ENCODE assay signal across 13 mouse cellular contexts in the genomic region with DNA sequence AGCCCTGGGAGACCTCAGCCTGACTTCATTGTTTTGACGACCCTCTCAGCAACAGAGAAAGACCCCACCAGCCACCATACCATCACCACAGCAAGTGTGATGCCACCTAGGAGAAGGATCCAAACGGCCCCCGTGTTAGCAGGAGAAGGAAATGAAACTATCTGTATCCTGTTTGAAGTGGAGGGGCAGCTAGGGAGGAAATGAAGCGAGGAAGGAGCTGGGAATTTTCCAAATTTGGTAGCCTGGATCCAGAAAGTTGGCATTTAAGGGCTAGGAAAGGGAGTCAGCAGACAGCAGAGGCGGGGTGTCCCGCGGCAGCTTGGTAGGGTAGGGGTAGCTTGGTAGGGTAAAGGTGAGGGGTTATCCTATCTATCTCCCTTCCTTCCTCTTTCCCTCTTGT. TPM values are rescaled to one million over a fixed set of nuclear protein-coding genes. Genes with fewer than 3 reads are reported as not detected.
DNase-seq lines count a peak whose midpoint lies in the region; ATAC-seq and TF ChIP-seq lines count a peak whose summit lies in the region.
"Had no signal": no experiment of that assay in that cellular context is flagged by ENCODE, and none has a peak within 500 bp of the region (broad histone marks: within the 10 kb centered on the region; RNA-seq: fewer than 3 reads in every experiment).

No protein-coding gene starts in this region.

- no peak for ATAC-seq in kidney, embryonic 14.5 days (ENCODE audit: low FRiP score, low TSS enrichment)
- ATAC-seq in Patski, result peak; percentile 18
- 0 out of 2 replicates have a peak, but pooled peaks have one; percentile 11 for ATAC-seq in lung, postnatal 0 days
- no peak for ATAC-seq in forebrain, embryonic 14.5 days

- H3K9me3 ChIP-seq in kidney, embryonic 14.5 days (ENCODE audit: control insufficient read depth, low read length), result no peaks in the 10 kb centered on the region
- H3K9me3 ChIP-seq in embryonic facial prominence, embryonic 10.5 days, result no peaks in the 10 kb centered on the region
- H3K9me3 ChIP-seq in lung, postnatal 0 days (ENCODE audit: low read length), result no peaks in the 10 kb centered on the region
- H3K9me3 ChIP-seq in forebrain, embryonic 14.5 days (replicated peaks; ENCODE audit: control insufficient read depth, low read length), result no peaks in the 10 kb centered on the region
- H3K9me3 ChIP-seq: forebrain, embryonic 12.5 days; neural tube, embryonic 15.5 days had no signal

- in situ Hi-C loops in Patski (cut with MboI; ENCODE audit: low pct_unique_long_range_greater_than_20kb), result no loop called here

- TF ChIP-seq POLR2A in kidney, adult 2 months (IDR thresholded peaks at IDR 0.05; ENCODE audit: low read depth, low read length), result no peak

- H3K27me3 ChIP-seq in kidney, adult 2 months (replicated peaks; ENCODE audit: control insufficient read depth, insufficient read depth, low read length), result no peaks in the 10 kb centered on the region
- H3K27me3 ChIP-seq in kidney, embryonic 14.5 days (ENCODE audit: control insufficient read depth, insufficient read depth, low read length), result 0 out of 2 replicates have a peak, but pooled peaks cover 2% of the 10 kb centered on the region
- H3K27me3 ChIP-seq in Patski, result no peaks in the 10 kb centered on the region
- no peaks in the 10 kb centered on the region; the same call in 1 of the 2 replicates for H3K27me3 ChIP-seq in embryonic facial prominence, embryonic 10.5 days (replicated peaks; ENCODE audit: low read depth, poor library complexity, severe bottlenecking)
- no peaks in the 10 kb centered on the region for H3K27me3 ChIP-seq in lung, postnatal 0 days (replicated peaks; ENCODE audit: insufficient read depth, low read length)
- H3K27me3 ChIP-seq in forebrain, embryonic 14.5 days (replicated peaks; ENCODE audit: control insufficient read depth, insufficient read depth, low read length), result no peaks in the 10 kb centered on the region
- H3K27me3 ChIP-seq: forebrain, embryonic 12.5 days; neural tube, embryonic 15.5 days had no signal

- DNase-seq in kidney, adult 2 months, result peak; percentile 55
- DNase-seq in Patski (ENCODE audit: low read depth, low spot score), result no peak
- DNase-seq in embryonic facial prominence, embryonic 10.5 days (ENCODE audit: low spot score), result no peak
- DNase-seq in lung, postnatal 0 days (ENCODE audit: low spot score), result peak; percentile 66
- DNase-seq in forebrain, embryonic 14.5 days (ENCODE audit: low spot score), result no peak
- no peak for DNase-seq in right cerebral cortex, postnatal 4 days
- DNase-seq: adrenal gland, postnatal 25 days; gastrocnemius, postnatal 25 days; right cerebral cortex, adult 18-20 months had no signal

- H3K4me2 ChIP-seq in kidney, embryonic 14.5 days (replicated peaks; ENCODE audit: low read depth, low read length), result no peak overlapping the region
- H3K4me2 ChIP-seq in lung, postnatal 0 days (replicated peaks; ENCODE audit: low read depth, low read length), result peak overlapping the region; percentile 2; the same call in 1 of the 2 replicates
- H3K4me2 ChIP-seq in forebrain, embryonic 14.5 days (ENCODE audit: low read length), result no peak overlapping the region
- H3K4me2 ChIP-seq: forebrain, embryonic 12.5 days; hindbrain, embryonic 14.5 days; neural tube, embryonic 15.5 days had no signal

- no peak for TF ChIP-seq CTCF in kidney, adult 2 months (conservative IDR thresholded peaks at IDR 0.05; ENCODE audit: insufficient read depth, insufficient read length, low read depth, low read length)
- no peak for TF ChIP-seq CTCF in Patski (IDR thresholded peaks at IDR 0.05)
- no peak for TF ChIP-seq CTCF in lung, postnatal 0 days (IDR thresholded peaks at IDR 0.05)

- no peak for TF ChIP-seq EP300 in lung, postnatal 0 days (IDR thresholded peaks at IDR 0.05)

- H3K27ac ChIP-seq in kidney, adult 2 months (ENCODE audit: insufficient read depth, low read depth, low read length), result peak overlapping the region; percentile 39
- H3K27ac ChIP-seq in kidney, embryonic 14.5 days (ENCODE audit: low read depth, low read length), result no peak overlapping the region; the same call in 1 of the 2 replicates
- H3K27ac ChIP-seq in embryonic facial prominence, embryonic 10.5 days (replicated peaks), result peak overlapping the region; percentile 65
- peak overlapping the region; percentile 58; the same call in 1 of the 2 replicates for H3K27ac ChIP-seq in lung, postnatal 0 days (ENCODE audit: low read length)
- H3K27ac ChIP-seq in forebrain, embryonic 14.5 days (ENCODE audit: low read depth, low read length), result no peak overlapping the region
- H3K27ac ChIP-seq: forebrain, embryonic 12.5 days; hindbrain, embryonic 14.5 days; neural tube, embryonic 15.5 days had no signal

- 23% methylated on average over 7 of the region's 7 CpGs for WGBS in kidney, adult 2 months
- WGBS in kidney, embryonic 14.5 days, result 37% methylated on average over 7 of the region's 7 CpGs
- WGBS in embryonic facial prominence, embryonic 10.5 days, result 69% methylated on average over 7 of the region's 7 CpGs
- WGBS in lung, postnatal 0 days, result 24% methylated on average over 7 of the region's 7 CpGs
- 75% methylated on average over 7 of the region's 7 CpGs for WGBS in forebrain, embryonic 14.5 days

- POLR2A ChIA-PET in Patski (lab: Charles Lee), result no interaction called here

- no peaks in the 10 kb centered on the region for H3K4me1 ChIP-seq in kidney, adult 2 months (ENCODE audit: control insufficient read depth, insufficient read depth, low read length)
- peaks cover 12% of the 10 kb centered on the region; the same call in 1 of the 2 replicates for H3K4me1 ChIP-seq in kidney, embryonic 14.5 days (ENCODE audit: control insufficient read depth, insufficient read depth, low read length)
- peaks cover 38% of the 10 kb centered on the region for H3K4me1 ChIP-seq in embryonic facial prominence, embryonic 10.5 days
- peaks cover 28% of the 10 kb centered on the region; the same call in 1 of the 2 replicates for H3K4me1 ChIP-seq in lung, postnatal 0 days (ENCODE audit: insufficient read depth, low read depth, low read length)
- peaks cover 3% of the 10 kb centered on the region; the same call in 1 of the 2 replicates for H3K4me1 ChIP-seq in forebrain, embryonic 14.5 days (ENCODE audit: control insufficient read depth, insufficient read depth, low read length)

- H3K36me3 ChIP-seq in kidney, adult 2 months (ENCODE audit: control insufficient read depth, insufficient read depth, low read length), result no peaks in the 10 kb centered on the region
- H3K36me3 ChIP-seq in kidney, embryonic 14.5 days (ENCODE audit: control insufficient read depth, insufficient read depth, low read length), result no peaks in the 10 kb centered on the region
- no peaks in the 10 kb centered on the region for H3K36me3 ChIP-seq in embryonic facial prominence, embryonic 10.5 days (replicated peaks)
- no peaks in the 10 kb centered on the region for H3K36me3 ChIP-seq in lung, postnatal 0 days (ENCODE audit: insufficient read depth, low read length)
- no peaks in the 10 kb centered on the region for H3K36me3 ChIP-seq in forebrain, embryonic 14.5 days (ENCODE audit: control insufficient read depth, insufficient read depth, low read length)
- H3K36me3 ChIP-seq: forebrain, embryonic 12.5 days; neural tube, embryonic 15.5 days had no signal

- no peak overlapping the region for H3K9ac ChIP-seq in kidney, embryonic 14.5 days (ENCODE audit: low read depth, low read length)
- no peak overlapping the region for H3K9ac ChIP-seq in lung, postnatal 0 days (replicated peaks; ENCODE audit: low read depth)
- no peak overlapping the region for H3K9ac ChIP-seq in forebrain, embryonic 14.5 days (ENCODE audit: low read length)
- H3K9ac ChIP-seq: forebrain, embryonic 12.5 days; hindbrain, embryonic 14.5 days; neural tube, embryonic 15.5 days had no signal

- H3K4me3 ChIP-seq in kidney, adult 2 months (ENCODE audit: insufficient read depth, low read depth, low read length), result no peak overlapping the region; the same call in 1 of the 2 replicates
- no peak overlapping the region for H3K4me3 ChIP-seq in kidney, embryonic 14.5 days (ENCODE audit: low read length)
- H3K4me3 ChIP-seq in embryonic facial prominence, embryonic 10.5 days, result no peak overlapping the region
- no peak overlapping the region for H3K4me3 ChIP-seq in lung, postnatal 0 days (ENCODE audit: low read depth, low read length)
- no peak overlapping the region for H3K4me3 ChIP-seq in forebrain, embryonic 14.5 days (ENCODE audit: low read depth, low read length)
- H3K4me3 ChIP-seq: forebrain, embryonic 12.5 days; neural tube, embryonic 15.5 days had no signal

- CTCF ChIA-PET in Patski (lab: Charles Lee), result no interaction called here

RNA-seq across cellular contexts. Expression of a gene that starts 10.9 kb away (rescaled TPM):
- 1.2 and 1.3 TPM in 2 replicates for polyA plus RNA-seq in kidney, adult 2 months (2012; rRNA removed)
- polyA plus RNA-seq in kidney, embryonic 14.5 days (2014; fragmentation: Nextera tagmentation; extraction: Ambion mirVana), result 1.6 and 3.0 TPM in 2 replicates
- 678 TPM for polyA plus RNA-seq in Patski (2021)
- 1.4 and 1.8 TPM in 2 replicates for polyA plus RNA-seq in embryonic facial prominence, embryonic 10.5 days (2016; fragmentation: Nextera tagmentation; extraction: Ambion mirVana)
- 30.8 and 33.8 TPM in 2 replicates for polyA plus RNA-seq in lung, postnatal 0 days (2015; fragmentation: Nextera tagmentation; extraction: Ambion mirVana)
- 1.2 and 1.4 TPM in 2 replicates for polyA plus RNA-seq in forebrain, embryonic 14.5 days (2014; fragmentation: Nextera tagmentation; extraction: Ambion mirVana)

Comparison
In these comparisons a context has a peak if more than half of its experiments do, and no peak if none do; other contexts are left out.
1. H3K27ac ChIP-seq: peak in kidney, adult 2 months (single experiment), embryonic facial prominence, embryonic 10.5 days (single experiment) and lung, postnatal 0 days (single experiment); none in kidney, embryonic 14.5 days (single experiment) and forebrain, embryonic 14.5 days (single experiment).
2. DNase-seq: peak in kidney, adult 2 months (single experiment) and lung, postnatal 0 days (single experiment); none in Patski (single experiment), embryonic facial prominence, embryonic 10.5 days (single experiment), forebrain, embryonic 14.5 days (single experiment) and right cerebral cortex, postnatal 4 days (single experiment).
3. ATAC-seq: peak in Patski (single experiment) and lung, postnatal 0 days (single experiment); none in kidney, embryonic 14.5 days (single experiment) and forebrain, embryonic 14.5 days (single experiment).
4. RNA of a gene that starts 10.9 kb away (polyA plus RNA-seq): 678 TPM in Patski (single experiment); 30.8 to 33.8 TPM in lung, postnatal 0 days, 1.6 to 3.0 TPM in kidney, embryonic 14.5 days, 1.4 to 1.8 TPM in embryonic facial prominence, embryonic 10.5 days, 1.2 to 1.4 TPM in forebrain, embryonic 14.5 days and 1.2 to 1.3 TPM in kidney, adult 2 months; every median in the first group is over 10 times any median in the second.